ENCODE assay signal across 16 mouse cellular contexts in genomic region chr12:16232828-16233227, GRCm38 (mm10).
"Had no signal": no experiment of that assay in that cellular context is flagged by ENCODE, and none has a peak within 500 bp of the region (broad histone marks: within the 10 kb centered on the region; RNA-seq: fewer than 3 reads in every experiment).

No protein-coding gene starts in this region.

- H3K27ac ChIP-seq: hindbrain, embryonic 15.5 days; limb, embryonic 12.5 days; liver, embryonic 13.5 days; lung, embryonic 15.5 days; macrophage; midbrain, embryonic 13.5 days; neural tube, embryonic 15.5 days had no signal

- DNase-seq: layer of hippocampus, postnatal 36 days; liver; liver, embryonic 13.5 days; liver, postnatal 0 days; lung, postnatal 14 days; right cerebral cortex, adult 18-20 months; thymus, adult 2 months had no signal

- H3K9me3 ChIP-seq: hindbrain, embryonic 15.5 days; limb, embryonic 12.5 days; liver, embryonic 13.5 days; lung, embryonic 15.5 days; megakaryocyte, embryonic 14.5 days; midbrain, embryonic 13.5 days; neural tube, embryonic 15.5 days had no signal

- H3K27me3 ChIP-seq: hindbrain, embryonic 15.5 days; limb, embryonic 12.5 days; liver, embryonic 13.5 days; lung, embryonic 15.5 days; midbrain, embryonic 13.5 days; neural tube, embryonic 15.5 days had no signal

- H3K4me3 ChIP-seq: hindbrain, embryonic 15.5 days; limb, embryonic 12.5 days; liver, embryonic 13.5 days; lung, embryonic 15.5 days; megakaryocyte, embryonic 14.5 days; midbrain, embryonic 13.5 days; myocyte; neural tube, embryonic 15.5 days had no signal

- H3K4me1 ChIP-seq: hindbrain, embryonic 15.5 days; limb, embryonic 12.5 days; liver, embryonic 13.5 days; lung, embryonic 15.5 days; megakaryocyte, embryonic 14.5 days; midbrain, embryonic 13.5 days; neural tube, embryonic 15.5 days had no signal

- H3K9ac ChIP-seq: hindbrain, embryonic 15.5 days; limb, embryonic 12.5 days; liver, embryonic 13.5 days; liver, postnatal 0 days; lung, embryonic 15.5 days; midbrain, embryonic 13.5 days; neural tube, embryonic 15.5 days had no signal

- H3K4me2 ChIP-seq: hindbrain, embryonic 15.5 days; limb, embryonic 12.5 days; liver, embryonic 13.5 days; lung, embryonic 15.5 days; midbrain, embryonic 13.5 days; neural tube, embryonic 15.5 days had no signal

- ATAC-seq: intestine, embryonic 16.5 days; liver, postnatal 0 days; midbrain, embryonic 13.5 days had no signal

- H3K36me3 ChIP-seq: hindbrain, embryonic 15.5 days; limb, embryonic 12.5 days; liver, embryonic 13.5 days; lung, embryonic 15.5 days; midbrain, embryonic 13.5 days; neural tube, embryonic 15.5 days had no signal
